Comparison of ENCODE assay signal across 27 mouse cellular contexts in genomic region chr2:31013371-31014120, GRCm38 (mm10).
"Had no signal": no experiment of that assay in that cellular context is flagged by ENCODE, and none has a peak within 500 bp of the region (broad histone marks: within the 10 kb centered on the region; RNA-seq: fewer than 3 reads in every experiment).

No protein-coding gene starts in this region.

- H3K9ac ChIP-seq: heart, embryonic 13.5 days; heart, embryonic 15.5 days; hindbrain, embryonic 13.5 days; hindbrain, embryonic 15.5 days; intestine, embryonic 15.5 days; kidney, embryonic 15.5 days; limb, embryonic 13.5 days; limb, embryonic 15.5 days; liver, embryonic 12.5 days; liver, embryonic 14.5 days had no signal

- H3K4me3 ChIP-seq: heart, adult 2 months; heart, embryonic 13.5 days; heart, embryonic 15.5 days; hindbrain, embryonic 13.5 days; hindbrain, embryonic 15.5 days; intestine, embryonic 15.5 days; kidney, embryonic 15.5 days; limb, embryonic 13.5 days; limb, embryonic 15.5 days; liver, embryonic 12.5 days had no signal

- H3K4me2 ChIP-seq: heart, embryonic 11.5 days; heart, embryonic 13.5 days; heart, embryonic 15.5 days; hindbrain, embryonic 13.5 days; hindbrain, embryonic 15.5 days; intestine, embryonic 15.5 days; kidney, embryonic 15.5 days; limb, embryonic 13.5 days; limb, embryonic 15.5 days; liver, embryonic 12.5 days had no signal

- H3K27ac ChIP-seq: heart, adult 2 months; heart, embryonic 13.5 days; heart, embryonic 15.5 days; hindbrain, embryonic 13.5 days; hindbrain, embryonic 15.5 days; hindbrain, postnatal 0 days; intestine, embryonic 15.5 days; kidney, embryonic 15.5 days; kidney, postnatal 0 days; limb, embryonic 13.5 days; limb, embryonic 15.5 days; liver, embryonic 12.5 days; liver, embryonic 14.5 days had no signal

- H3K4me1 ChIP-seq: heart, embryonic 13.5 days; heart, embryonic 15.5 days; hindbrain, embryonic 13.5 days; hindbrain, embryonic 15.5 days; intestine, embryonic 15.5 days; kidney, embryonic 15.5 days; limb, embryonic 13.5 days; limb, embryonic 15.5 days had no signal

- DNase-seq: gastrocnemius, postnatal 14 days; gastrocnemius, postnatal 36 days; heart, adult 11 months; heart, adult 2 months; heart, postnatal 14 days; heart, postnatal 36 days; kidney, adult 11 months; kidney, adult 2 months; kidney, adult 9 months; kidney, postnatal 14 days; kidney, postnatal 36 days; layer of hippocampus, adult 9-11 months; layer of hippocampus, postnatal 36 days; left cerebral cortex, postnatal 4 days had no signal

- H3K9me3 ChIP-seq: heart, embryonic 13.5 days; heart, embryonic 15.5 days; hindbrain, embryonic 13.5 days; hindbrain, embryonic 15.5 days; intestine, embryonic 15.5 days; kidney, embryonic 15.5 days; limb, embryonic 13.5 days; limb, embryonic 15.5 days; liver, embryonic 12.5 days had no signal

- H3K27me3 ChIP-seq: heart, embryonic 13.5 days; heart, embryonic 15.5 days; hindbrain, embryonic 13.5 days; hindbrain, embryonic 15.5 days; intestine, embryonic 15.5 days; kidney, embryonic 15.5 days; limb, embryonic 13.5 days; limb, embryonic 15.5 days; liver, embryonic 12.5 days had no signal
